ENCODE assay signal across 8 mouse cellular contexts in the genomic region with DNA sequence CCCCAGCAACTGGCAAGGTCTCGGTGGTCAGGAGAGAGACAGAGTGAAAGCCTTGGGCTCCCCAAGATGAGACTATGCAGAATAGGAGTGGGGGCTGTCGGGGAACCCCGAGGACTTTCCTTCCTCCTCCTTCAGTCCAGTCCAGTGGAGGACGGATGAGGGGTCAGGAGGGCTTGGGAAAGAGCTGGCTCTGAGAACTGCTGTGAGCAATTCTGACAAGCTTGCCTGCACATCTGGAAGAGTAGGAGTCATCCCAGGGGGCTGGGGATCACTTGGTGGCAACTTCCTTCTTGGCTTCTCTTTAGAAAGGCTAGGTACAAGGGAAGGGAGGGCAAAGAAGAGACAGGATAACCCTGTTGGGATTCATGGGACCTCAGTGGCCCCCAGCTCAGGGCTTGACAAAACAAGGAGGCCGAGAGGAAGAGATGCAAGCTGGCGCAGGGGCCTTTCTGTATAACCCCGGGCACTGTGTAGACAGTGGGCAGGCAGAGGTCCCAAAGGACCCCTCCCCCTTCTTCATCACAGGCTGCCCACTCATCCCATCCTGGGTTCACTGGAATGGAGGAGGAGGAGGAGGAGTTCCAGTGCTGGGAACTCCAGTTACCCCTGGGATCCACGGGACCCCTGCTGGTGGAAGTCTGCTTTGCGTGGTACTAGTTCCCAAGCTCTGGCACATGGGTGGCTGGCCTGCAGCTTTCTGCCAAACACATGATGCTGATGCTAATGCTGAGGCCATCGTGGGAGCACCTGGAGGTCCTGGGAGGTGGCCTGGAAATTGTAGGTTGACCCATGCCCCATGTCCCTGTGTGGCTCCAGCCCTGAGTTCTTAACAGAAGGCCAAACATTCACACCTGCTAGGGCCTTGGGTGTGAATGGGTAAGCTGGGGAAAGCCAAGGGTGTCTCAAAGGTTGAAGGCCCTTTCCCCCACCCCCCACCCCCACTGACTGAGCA. TPM values are rescaled to one million over a fixed set of nuclear protein-coding genes. Genes with fewer than 3 reads are reported as not detected.
DNase-seq lines count a peak whose midpoint lies in the region; ATAC-seq lines count a peak whose summit lies in the region.

No protein-coding gene starts in this region.

- 85% methylated on average over 10 of the region's 10 CpGs for WGBS in embryonic facial prominence, embryonic 10.5 days

- peaks cover 94% of the 10 kb centered on the region for H3K36me3 ChIP-seq in embryonic facial prominence, embryonic 10.5 days (replicated peaks)

- H3K27ac ChIP-seq in embryonic facial prominence, embryonic 10.5 days (replicated peaks), result 0 out of 2 replicates have a peak overlapping the region, but pooled peaks have one; percentile 30

- peak; percentile 44; the same call in 1 of the 2 replicates for ATAC-seq in megakaryocyte progenitor cell, adult 5-6 weeks (replicated peaks; ENCODE audit: poor library complexity)

- H3K27me3 ChIP-seq in embryonic facial prominence, embryonic 10.5 days (replicated peaks; ENCODE audit: low read depth, poor library complexity, severe bottlenecking), result no peaks in the 10 kb centered on the region

- DNase-seq in gastrocnemius, postnatal 25 days, result peak; percentile 23
- DNase-seq in gastrocnemius, adult 8-10 months (ENCODE audit: low spot score in 2 of 2), result no peak
- DNase-seq in retina, embryonic 14.5 days (ENCODE audit: low spot score), result peak; percentile 46
- no peak for DNase-seq in retina, postnatal 1 day
- peak; percentile 37 for DNase-seq in embryonic facial prominence, embryonic 10.5 days (ENCODE audit: low spot score)
- no peak for DNase-seq in spleen, postnatal 14 days (ENCODE audit: low spot score in 2 of 2)
- no peak for DNase-seq in cerebellum, postnatal 4 days (ENCODE audit: low spot score in 2 of 2)

- no peaks in the 10 kb centered on the region for H3K9me3 ChIP-seq in embryonic facial prominence, embryonic 10.5 days

- peaks cover 8% of the 10 kb centered on the region for H3K4me1 ChIP-seq in embryonic facial prominence, embryonic 10.5 days

- H3K4me3 ChIP-seq in embryonic facial prominence, embryonic 10.5 days, result no peak overlapping the region; the same call in 1 of the 2 replicates

RNA-seq across cellular contexts. Expression of a gene that starts 8.0 kb away (rescaled TPM):
- 100 to 1,000 TPM; 210 to 254 TPM for total RNA-seq in gastrocnemius, postnatal 25 days (2021)
- total RNA-seq in gastrocnemius, adult 8-10 months (2022), result 100 to 1,000 TPM; 189 to 214 (median 212) TPM
- 287 and 289 TPM in 2 replicates for polyA plus RNA-seq in embryonic facial prominence, embryonic 10.5 days (2016; fragmentation: Nextera tagmentation; extraction: Ambion mirVana)
- 196 and 255 TPM in 2 replicates for total RNA-seq in megakaryocyte progenitor cell, adult 5-6 weeks (2015)
- total RNA-seq in megakaryocyte progenitor cell, adult 5-6 weeks (2017), result 44.4 and 60.6 TPM in 2 replicates

RNA-seq across cellular contexts. Expression of a gene that starts 35.7 kb away (rescaled TPM):
- total RNA-seq in gastrocnemius, postnatal 25 days (2021), result under 1 TPM; 0.54 to 0.86 TPM
- under 1 TPM; 0.17 to 0.61 (median 0.31) TPM for total RNA-seq in gastrocnemius, adult 8-10 months (2022)
- 7.2 and 7.3 TPM in 2 replicates for polyA plus RNA-seq in embryonic facial prominence, embryonic 10.5 days (2016; fragmentation: Nextera tagmentation; extraction: Ambion mirVana)
- total RNA-seq in megakaryocyte progenitor cell, adult 5-6 weeks (2015), result 15.9 and 19.4 TPM in 2 replicates
- 15.0 and 16.2 TPM in 2 replicates for total RNA-seq in megakaryocyte progenitor cell, adult 5-6 weeks (2017)

RNA-seq across cellular contexts. Expression of a gene that starts 49.8 kb away (rescaled TPM):
- total RNA-seq in gastrocnemius, postnatal 25 days (2021), result 10 to 100 TPM; 52.8 to 52.9 TPM
- total RNA-seq in gastrocnemius, adult 8-10 months (2022), result 10 to 100 TPM; 51.7 to 65.7 (median 53.8) TPM
- polyA plus RNA-seq in embryonic facial prominence, embryonic 10.5 days (2016; fragmentation: Nextera tagmentation; extraction: Ambion mirVana), result 249 and 271 TPM in 2 replicates
- total RNA-seq in megakaryocyte progenitor cell, adult 5-6 weeks (2015), result 184 and 226 TPM in 2 replicates
- total RNA-seq in megakaryocyte progenitor cell, adult 5-6 weeks (2017), result 249 and 254 TPM in 2 replicates

Comparison
In these comparisons a context has a peak if more than half of its experiments do, and no peak if none do; other contexts are left out.
1. DNase-seq: peak in gastrocnemius, postnatal 25 days (single experiment), retina, embryonic 14.5 days (single experiment) and embryonic facial prominence, embryonic 10.5 days (single experiment); none in gastrocnemius, adult 8-10 months (0 of 2), retina, postnatal 1 day (single experiment), spleen, postnatal 14 days (0 of 2) and cerebellum, postnatal 4 days (0 of 2).
2. RNA of a gene that starts 35.7 kb away (total RNA-seq): 15.0 to 19.4 TPM in megakaryocyte progenitor cell, adult 5-6 weeks; 0.54 to 0.86 TPM in gastrocnemius, postnatal 25 days and 0.17 to 0.61 TPM in gastrocnemius, adult 8-10 months; every median in the first group is over 4 times any median in the second.